Mouse (Mus musculus): ENCODE results near the gene Olfr1314. TPM values are rescaled to one million over a fixed set of nuclear protein-coding genes. Genes with fewer than 3 reads are reported as not detected.

Olfr1314 gene
- polyA plus RNA-seq, 1 experiment = not detected

- H3K36me3 ChIP-seq (ENCODE audit: control insufficient read depth, insufficient read depth) = no peaks in the 10 kb centered on the region
- no peak within 1 kb of the TSS for H3K4me3 ChIP-seq
- H3ac ChIP-seq (ENCODE audit: control insufficient read depth, insufficient read length) = no peak within 1 kb of the TSS
- no peaks in the 10 kb centered on the region for H3K27me3 ChIP-seq (ENCODE audit: control insufficient read depth, insufficient read depth, insufficient read length)
- H3K79me2 ChIP-seq (ENCODE audit: control insufficient read depth, insufficient read depth) = no peaks in the 10 kb centered on the region
- no peak for TF ChIP-seq SRF (IDR thresholded peaks at IDR 0.05; ENCODE audit: control insufficient read depth, insufficient read length, low read depth)
- TF ChIP-seq MYOG (IDR thresholded peaks at IDR 0.05; ENCODE audit: control insufficient read depth in 1 of 3, insufficient read depth in 1 of 3, insufficient read length in 2 of 3, low read depth in 2 of 3) = no peak
- TF ChIP-seq MAX (IDR thresholded peaks at IDR 0.05; ENCODE audit: low read depth) = no peak
- no peak for TF ChIP-seq E2F4 (IDR thresholded peaks at IDR 0.05; ENCODE audit: insufficient read depth)
- no peak for TF ChIP-seq CEBPB (IDR thresholded peaks at IDR 0.05; ENCODE audit: insufficient read depth, poor library complexity, severe bottlenecking)
- TF ChIP-seq MYOD1 (IDR thresholded peaks at IDR 0.05; ENCODE audit: control insufficient read depth in 1 of 3, insufficient read length in 2 of 3, low read depth in 2 of 3) = no peak
- H3K4me2 ChIP-seq (ENCODE audit: low read depth) = no peak within 1 kb of the TSS
Measured at GRCm38 (mm10) chr2:112077743-112078142, 18.8 kb downstream of the Olfr1314 start, which contains the start of gene Olfr1313. Gene Olfr1313, minus strand, starts transcription at chr2:112077843.

- TF ChIP-seq MAX (IDR thresholded peaks at IDR 0.05; ENCODE audit: low read depth) = no peak
- no peak for TF ChIP-seq POLR2A (IDR thresholded peaks at IDR 0.05; ENCODE audit: insufficient read length, low read depth)
- TF ChIP-seq SRF (IDR thresholded peaks at IDR 0.05; ENCODE audit: control insufficient read depth, insufficient read length, low read depth) = no peak
- no peak for TF ChIP-seq E2F4 (IDR thresholded peaks at IDR 0.05; ENCODE audit: insufficient read depth)
- TF ChIP-seq TCF12 (IDR thresholded peaks at IDR 0.05; ENCODE audit: insufficient read depth, poor library complexity, severe bottlenecking) = no peak
- TF ChIP-seq REST (IDR thresholded peaks at IDR 0.05; ENCODE audit: insufficient read depth, insufficient read length) = no peak
- no peak for TF ChIP-seq MYOG (IDR thresholded peaks at IDR 0.05; ENCODE audit: control insufficient read depth in 1 of 3, insufficient read depth in 1 of 3, insufficient read length in 2 of 3, low read depth in 2 of 3)
- no peak for TF ChIP-seq TCF3 (IDR thresholded peaks at IDR 0.05; ENCODE audit: insufficient read length, low read depth)
- TF ChIP-seq CEBPB (IDR thresholded peaks at IDR 0.05; ENCODE audit: insufficient read depth, poor library complexity, severe bottlenecking) = no peak
- no peak for TF ChIP-seq MYOD1 (IDR thresholded peaks at IDR 0.05; ENCODE audit: control insufficient read depth in 1 of 3, insufficient read length in 2 of 3, low read depth in 2 of 3)
- TF ChIP-seq POLR2AphosphoS2 (IDR thresholded peaks at IDR 0.05; ENCODE audit: insufficient read length, low read depth) = no peak
- no peak for TF ChIP-seq USF1 (IDR thresholded peaks at IDR 0.05; ENCODE audit: low read depth)
- no peak within 1 kb of the TSS for H3K4me3 ChIP-seq
- H3K4me2 ChIP-seq (ENCODE audit: low read depth) = no peak within 1 kb of the TSS
- no peaks in the 10 kb centered on the region for H3K27me3 ChIP-seq (ENCODE audit: control insufficient read depth, insufficient read depth, insufficient read length)
- H3K36me3 ChIP-seq (ENCODE audit: control insufficient read depth, insufficient read depth) = no peaks in the 10 kb centered on the region
- no peak within 1 kb of the TSS for H3ac ChIP-seq (ENCODE audit: control insufficient read depth, insufficient read length)
- H3K79me2 ChIP-seq (ENCODE audit: control insufficient read depth, insufficient read depth) = no peaks in the 10 kb centered on the region
Measured at GRCm38 (mm10) chr2:112050138-112050537, 46.4 kb downstream of the Olfr1314 start, which contains the start of gene Olfr1312. Gene Olfr1312, minus strand, starts transcription at chr2:112050238.

Other genes starting within 250 kb of the Olfr1314 start
- gene Olfr1305, start 219.6 kb downstream of the Olfr1314 start, polyA plus RNA-seq (2012; fragmentation: generic; extraction: Trizol) = not detected
- not detected for gene Olfr1306, start 180.5 kb downstream of the Olfr1314 start, polyA plus RNA-seq (2012; fragmentation: generic; extraction: Trizol)
- not detected for gene Olfr1307, start 147.3 kb downstream of the Olfr1314 start, polyA plus RNA-seq (2012; fragmentation: generic; extraction: Trizol)
- gene Olfr1308, start 131.8 kb downstream of the Olfr1314 start, polyA plus RNA-seq (2012; fragmentation: generic; extraction: Trizol) = not detected
- gene Olfr1309, start 106.5 kb downstream of the Olfr1314 start, polyA plus RNA-seq (2012; fragmentation: generic; extraction: Trizol) = not detected
- not detected for gene Olfr1310, start 84.1 kb downstream of the Olfr1314 start, polyA plus RNA-seq (2012; fragmentation: generic; extraction: Trizol)
- not detected for gene Olfr1311, start 72.4 kb downstream of the Olfr1314 start, polyA plus RNA-seq (2012; fragmentation: generic; extraction: Trizol)
- gene Olfr1312, start 46.5 kb downstream of the Olfr1314 start, polyA plus RNA-seq (2012; fragmentation: generic; extraction: Trizol) = not detected
- gene Olfr1313, start 18.9 kb downstream of the Olfr1314 start, polyA plus RNA-seq (2012; fragmentation: generic; extraction: Trizol) = not detected
- gene Olfr1315-ps1, start 18.7 kb upstream of the Olfr1314 start, polyA plus RNA-seq (2012; fragmentation: generic; extraction: Trizol) = not detected
- gene Olfr1316, start 38.2 kb upstream of the Olfr1314 start, polyA plus RNA-seq (2012; fragmentation: generic; extraction: Trizol) = not detected
- gene Olfr1317, start 43.5 kb upstream of the Olfr1314 start, polyA plus RNA-seq (2012; fragmentation: generic; extraction: Trizol) = not detected
- not detected for gene Olfr1318, start 57.4 kb upstream of the Olfr1314 start, polyA plus RNA-seq (2012; fragmentation: generic; extraction: Trizol)
- 32.8 TPM for gene Lpcat4, start 142.7 kb upstream of the Olfr1314 start, polyA plus RNA-seq (2012; fragmentation: generic; extraction: Trizol)
- not detected for gene Nutm1, start 162.5 kb upstream of the Olfr1314 start, polyA plus RNA-seq (2012; fragmentation: generic; extraction: Trizol)
- gene Nop10, start 165.1 kb upstream of the Olfr1314 start, polyA plus RNA-seq (2012; fragmentation: generic; extraction: Trizol) = 129 TPM
- 7.0 TPM for gene Slc12a6, start 169.0 kb upstream of the Olfr1314 start, polyA plus RNA-seq (2012; fragmentation: generic; extraction: Trizol)
- not detected for gene Gm21985, start 169.5 kb upstream of the Olfr1314 start, polyA plus RNA-seq (2012; fragmentation: generic; extraction: Trizol)